Mouse (Mus musculus): ENCODE data around the gene Slc25a16.

DNA sequence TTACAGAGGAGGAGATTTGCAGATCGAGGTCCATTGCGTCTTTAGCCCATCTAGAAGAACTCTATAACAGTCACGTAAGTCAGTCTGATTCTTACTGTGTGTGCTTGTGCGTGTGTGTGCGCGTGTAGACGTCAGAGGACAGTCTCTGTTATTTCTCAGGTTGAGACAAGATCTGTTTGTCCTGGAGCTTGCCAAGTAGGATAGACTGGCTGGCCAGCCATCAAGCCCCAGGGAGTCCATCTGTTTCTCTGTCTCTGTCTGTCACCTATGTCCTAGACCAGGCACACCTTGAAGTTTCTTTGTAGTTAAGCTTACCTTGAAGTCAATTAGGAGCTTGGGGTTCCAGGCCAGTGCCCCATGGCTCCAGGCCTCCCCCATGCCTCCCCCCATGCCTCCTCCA is 43.5 kb downstream of the Slc25a16 start:
- no peak for TF ChIP-seq POLR2AphosphoS2 (IDR thresholded peaks at IDR 0.05; ENCODE audit: low read length)
- no peak for TF ChIP-seq CTCF (IDR thresholded peaks at IDR 0.05 in 2 of 3, conservative IDR thresholded peaks at IDR 0.05 in 1 of 3; ENCODE audit: control insufficient read depth in 1 of 3, insufficient read depth in 1 of 3, low read depth in 2 of 3, low read length in 3 of 3, poor library complexity in 1 of 3, severe bottlenecking in 1 of 3)
- TF ChIP-seq ZNF384 (IDR thresholded peaks at IDR 0.05; ENCODE audit: low read depth, low read length): no peak
- no peak for TF ChIP-seq USF1 (IDR thresholded peaks at IDR 0.05; ENCODE audit: low read depth, low read length)
- TF ChIP-seq TAL1 (IDR thresholded peaks at IDR 0.05; ENCODE audit: low read length): no peak
- TF ChIP-seq GATA1 (IDR thresholded peaks at IDR 0.05; ENCODE audit: low read depth, low read length): no peak
- no peak for TF ChIP-seq MAZ (IDR thresholded peaks at IDR 0.05; ENCODE audit: low read depth, low read length)
